Mouse (Mus musculus) heart, embryonic 11.5 days (tissue): Measurements from ENCODE around the gene Mbnl2. TPM values are rescaled to one million over a fixed set of nuclear protein-coding genes. Genes with fewer than 3 reads are reported as not detected.

ENCODE experiments used
- ATAC-seq: fragments of 200-750 bp; cut with Nextera tagmentation; replicated peaks from 2 replicates; pipeline ENCODE4 v1.8.0; 2017; ENCODE audit warnings: moderate library complexity; ENCODE audit not compliant: insufficient number of reproducible peaks, low FRiP score, low TSS enrichment
- H3K27ac ChIP-seq: fragments of 300-500 bp; sonication (generic); 2 replicates; pipeline ENCODE4 v1.5.1; 2014; ENCODE audit warnings: mild to moderate bottlenecking, low read depth, low read length
- H3K27me3 ChIP-seq: fragments of 300-500 bp; sonication (generic); 2 replicates; pipeline ENCODE4 v1.6.1; 2014; ENCODE audit warnings: mild to moderate bottlenecking, low read length, mixed read lengths; ENCODE audit not compliant: control insufficient read depth, insufficient read depth
- H3K36me3 ChIP-seq: fragments of 300-500 bp; sonication (generic); 2 replicates; pipeline ENCODE4 v1.6.1; 2014; ENCODE audit warnings: mild to moderate bottlenecking, low read length, moderate library complexity, mixed read lengths; ENCODE audit not compliant: control insufficient read depth, insufficient read depth
- H3K4me1 ChIP-seq: fragments of 300-500 bp; sonication (generic); 2 replicates; pipeline ENCODE4 v1.6.1; 2014; ENCODE audit warnings: low read length; ENCODE audit not compliant: control insufficient read depth, insufficient read depth
- H3K4me2 ChIP-seq: fragments of 300-500 bp; sonication (generic); 2 replicates; pipeline ENCODE4 v1.6.1; 2014; ENCODE audit warnings: mild to moderate bottlenecking, moderate library complexity
- H3K4me3 ChIP-seq: fragments of 300-500 bp; sonication (generic); 2 replicates; pipeline ENCODE4 v1.5.1; 2014; ENCODE audit warnings: low read depth, low read length
- H3K9ac ChIP-seq: fragments of 300-500 bp; sonication (generic); 2 replicates; pipeline ENCODE4 v1.6.1; 2014; ENCODE audit warnings: mild to moderate bottlenecking, low read depth, low read length, moderate library complexity
- H3K9me3 ChIP-seq: fragments of 300-500 bp; sonication (generic); replicated peaks from 2 replicates; pipeline ENCODE4 v1.6.1; 2016; ENCODE audit warnings: low read length; ENCODE audit not compliant: control insufficient read depth
- WGBS: fragments of 180-500 bp; shearing (Covaris S2); extraction: QIAGEN DNeasy Blood & Tissue Kit; methylation state at CpG from one replicate; pipeline ENCODE4 v1.1.7; 2014; ENCODE audit not compliant: insufficient replicate concordance; 5-methylcytosine and 5-hydroxymethylcytosine counted together
- polyA plus RNA-seq: library from polyadenylated mRNA; unstranded; fragments of >200 nt; fragmentation: Nextera tagmentation; extraction: Ambion mirVana; gene quantifications from 2 replicates; pipeline ENCODE4 v1.2.1, GENCODE M21; 2014

Mbnl2 gene
- 107 and 126 TPM in 2 replicates for polyA plus RNA-seq

GRCm38 (mm10) chr14:120275246-120276238 lies at the start of gene Mbnl2:
Gene Mbnl2 (plus strand): TSS chr14:120275669.
- H3K9ac ChIP-seq, result peak within 1 kb of the TSS; percentile 91
- no peaks in the 10 kb centered on the region for H3K36me3 ChIP-seq
- H3K4me2 ChIP-seq, result peak within 1 kb of the TSS; percentile 81
- 3% methylated on average over 35 of the region's 35 CpGs for WGBS
- peaks cover 39% of the 10 kb centered on the region for H3K4me1 ChIP-seq
- no peaks in the 10 kb centered on the region for H3K27me3 ChIP-seq
- no peaks in the 10 kb centered on the region for H3K9me3 ChIP-seq
- peak within 1 kb of the TSS; percentile 72 for H3K4me3 ChIP-seq
- peak within 1 kb of the TSS; percentile 96 for H3K27ac ChIP-seq
- ATAC-seq, result peak; percentile 97

GRCm38 (mm10) chr14:120232076-120232496 lies 43.4 kb upstream of the Mbnl2 start:
- no peaks in the 10 kb centered on the region for H3K27me3 ChIP-seq
- peaks cover 4% of the 10 kb centered on the region; the same call in 1 of the 2 replicates for H3K9me3 ChIP-seq
- WGBS, result 40% methylated on average over 7 of the region's 7 CpGs
- peak overlapping the region; percentile 22; the same call in 1 of the 2 replicates for H3K4me2 ChIP-seq
- 0 out of 2 replicates have a peak overlapping the region, but pooled peaks have one; percentile 22 for H3K27ac ChIP-seq
- no peak overlapping the region for H3K4me3 ChIP-seq
- H3K4me1 ChIP-seq, result peaks cover 13% of the 10 kb centered on the region
- no peaks in the 10 kb centered on the region for H3K36me3 ChIP-seq
- ATAC-seq, result peak; percentile 55
- H3K9ac ChIP-seq, result no peak overlapping the region

- Histone ChIP-seq H3K27ac (no peak overlapping the region), H3K9me3 (no peaks in the 10 kb centered on the region), H3K4me1 (peaks cover 13% of the 10 kb centered on the region), H3K36me3 (no peaks in the 10 kb centered on the region), H3K4me3 (no peak overlapping the region), H3K4me2 (peak overlapping the region; percentile 8; the same call in 1 of the 2 replicates), H3K27me3 (no peaks in the 10 kb centered on the region), H3K9ac (no peak overlapping the region)
- WGBS, result 41% methylated on average over 7 of the region's 7 CpGs
- no peak for ATAC-seq
These were observed 39.9 kb upstream of the Mbnl2 start for GRCm38 (mm10) chr14:120235610-120236009.

- ATAC-seq, result no peak
- no peaks in the 10 kb centered on the region for H3K27me3 ChIP-seq
- peaks cover 9% of the 10 kb centered on the region; the same call in 1 of the 2 replicates for H3K4me1 ChIP-seq
- H3K27ac ChIP-seq, result no peak overlapping the region
- no peaks in the 10 kb centered on the region for H3K36me3 ChIP-seq
- no peak overlapping the region for H3K4me3 ChIP-seq
- H3K4me2 ChIP-seq, result no peak overlapping the region
- H3K9ac ChIP-seq, result no peak overlapping the region
- no peaks in the 10 kb centered on the region for H3K9me3 ChIP-seq
These were observed 37.0 kb upstream of the Mbnl2 start for GRCm38 (mm10) chr14:120238501-120238900.

GRCm38 (mm10) chr14:120240209-120240608 lies 35.3 kb upstream of the Mbnl2 start:
- no peak overlapping the region for H3K4me3 ChIP-seq
- H3K4me1 ChIP-seq, result peaks cover 9% of the 10 kb centered on the region; the same call in 1 of the 2 replicates
- ATAC-seq, result no peak
- H3K9ac ChIP-seq, result no peak overlapping the region
- H3K4me2 ChIP-seq, result no peak overlapping the region
- H3K27me3 ChIP-seq, result no peaks in the 10 kb centered on the region
- WGBS, result 45% methylated on average over 4 of the region's 4 CpGs
- no peak overlapping the region for H3K27ac ChIP-seq
- no peaks in the 10 kb centered on the region for H3K9me3 ChIP-seq
- no peaks in the 10 kb centered on the region for H3K36me3 ChIP-seq

GRCm38 (mm10) chr14:120242711-120243110 lies 32.8 kb upstream of the Mbnl2 start:
- no peak overlapping the region for H3K4me2 ChIP-seq
- no peak overlapping the region for H3K4me3 ChIP-seq
- ATAC-seq, result no peak
- no peak overlapping the region for H3K9ac ChIP-seq
- no peak overlapping the region for H3K27ac ChIP-seq
- H3K27me3 ChIP-seq, result no peaks in the 10 kb centered on the region
- H3K9me3 ChIP-seq, result no peaks in the 10 kb centered on the region
- no peaks in the 10 kb centered on the region for H3K36me3 ChIP-seq
- 35% methylated on average over 5 of the region's 5 CpGs for WGBS
- H3K4me1 ChIP-seq, result 0 out of 2 replicates have a peak, but pooled peaks cover 2% of the 10 kb centered on the region

- Histone ChIP-seq H3K36me3 (no peaks in the 10 kb centered on the region), H3K9me3 (no peaks in the 10 kb centered on the region), H3K9ac (no peak overlapping the region), H3K27me3 (no peaks in the 10 kb centered on the region), H3K4me1 (0 out of 2 replicates have a peak, but pooled peaks cover 2% of the 10 kb centered on the region), H3K4me3 (no peak overlapping the region), H3K27ac (no peak overlapping the region), H3K4me2 (no peak overlapping the region)
- no peak for ATAC-seq
- WGBS, result 75% methylated on average over 8 of the region's 8 CpGs
These were observed 30.3 kb upstream of the Mbnl2 start for GRCm38 (mm10) chr14:120245081-120245705.

GRCm38 (mm10) chr14:120253331-120253730 lies 22.1 kb upstream of the Mbnl2 start:
- Histone ChIP-seq H3K4me2 (no peak overlapping the region), H3K27ac (no peak overlapping the region), H3K36me3 (no peaks in the 10 kb centered on the region), H3K4me3 (no peak overlapping the region), H3K9me3 (no peaks in the 10 kb centered on the region), H3K9ac (no peak overlapping the region), H3K4me1 (no peaks in the 10 kb centered on the region; the same call in 1 of the 2 replicates), H3K27me3 (no peaks in the 10 kb centered on the region)
- no peak for ATAC-seq
- 77% methylated on average over 7 of the region's 7 CpGs for WGBS
